Mouse (Mus musculus) NIH3T3 (cell line): Measurements from ENCODE around the gene Immp2l.
A peak's percentile ranks its signal among the peaks of the same experiment; 100 is the strongest.

ENCODE experiments used
- DNase-seq: peaks from one replicate; pipeline ENCODE4 v3.0.0-alpha.2; 2012; ENCODE audit warnings: low read depth

Gene Immp2l

DNA sequence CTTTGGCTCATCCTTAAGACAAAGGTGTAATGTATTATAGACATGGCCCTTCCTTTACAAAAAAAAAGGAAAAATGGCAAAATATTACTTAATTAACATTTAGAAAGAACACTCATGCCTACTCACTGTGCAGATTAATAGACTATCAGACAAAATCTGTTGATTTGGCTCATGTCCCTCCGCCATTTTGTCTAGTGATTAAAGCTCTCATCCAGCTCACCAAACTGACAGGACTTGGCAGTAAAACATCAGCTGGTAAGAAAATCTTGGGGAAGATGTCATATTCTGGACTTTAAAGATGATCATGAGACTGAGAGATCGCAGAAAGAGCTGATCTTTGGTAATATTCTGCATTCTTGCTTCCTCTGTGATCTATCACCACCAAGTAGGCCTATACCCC, 293.5 kb downstream of the Immp2l start:
- no peak for DNase-seq

DNA sequence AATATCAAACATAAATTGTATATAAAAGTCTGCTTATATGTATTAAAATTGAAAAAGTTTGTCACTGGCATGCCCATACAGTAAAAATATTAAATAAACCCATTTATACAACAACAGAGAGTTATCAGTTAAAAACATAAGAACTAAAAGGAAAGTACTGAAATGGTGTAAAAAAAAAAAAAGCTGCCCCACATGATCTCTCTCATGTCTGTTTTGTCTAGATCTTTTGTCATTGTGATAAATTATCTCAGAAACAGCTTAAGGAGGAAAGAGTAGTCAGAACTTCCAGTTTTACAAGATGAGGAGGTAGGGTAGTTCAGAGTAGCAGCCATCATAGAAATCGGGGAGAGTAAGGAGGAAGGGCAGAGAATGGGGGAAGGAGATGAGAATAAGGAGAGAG, 298.1 kb downstream of the Immp2l start:
- no peak for DNase-seq

DNA sequence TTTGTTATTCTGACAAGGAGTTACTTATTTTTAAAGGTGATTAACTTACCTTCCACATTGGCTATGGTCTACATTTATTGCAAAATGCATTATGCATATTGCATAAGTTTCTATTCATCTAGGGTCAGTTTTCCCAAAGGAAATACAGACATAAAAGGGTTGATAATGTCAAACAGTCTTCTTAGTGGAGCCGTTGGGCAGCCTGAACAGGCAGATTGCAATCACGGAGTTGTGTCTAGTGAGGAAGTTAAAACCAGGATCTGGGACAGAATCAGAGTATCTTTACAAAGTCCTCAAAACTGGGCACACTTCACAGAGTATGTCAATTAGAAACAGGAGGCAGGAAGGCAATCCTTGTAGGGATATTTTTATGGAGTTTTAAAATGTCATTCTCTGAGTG, 300.5 kb downstream of the Immp2l start:
- no peak for DNase-seq

DNA sequence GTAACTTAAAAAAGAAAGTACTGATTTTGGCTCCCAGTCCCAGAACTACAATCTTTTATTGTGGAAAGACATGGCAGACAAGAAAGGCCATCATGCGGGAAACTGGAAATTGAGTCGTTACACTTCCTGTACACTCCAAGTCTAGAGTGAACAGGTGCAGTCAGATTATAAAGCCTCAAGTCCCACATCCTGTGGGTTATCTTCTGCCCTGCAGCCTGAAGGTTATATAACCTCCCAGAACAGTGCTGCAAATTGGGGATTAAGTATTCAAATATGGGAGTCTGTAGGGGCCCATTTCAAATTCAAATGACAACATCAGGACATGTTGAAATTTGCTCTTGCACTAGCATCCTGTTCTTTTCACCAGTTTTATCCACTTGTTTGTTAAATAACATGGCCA, 301.9 kb downstream of the Immp2l start:
- DNase-seq, result no peak

DNA sequence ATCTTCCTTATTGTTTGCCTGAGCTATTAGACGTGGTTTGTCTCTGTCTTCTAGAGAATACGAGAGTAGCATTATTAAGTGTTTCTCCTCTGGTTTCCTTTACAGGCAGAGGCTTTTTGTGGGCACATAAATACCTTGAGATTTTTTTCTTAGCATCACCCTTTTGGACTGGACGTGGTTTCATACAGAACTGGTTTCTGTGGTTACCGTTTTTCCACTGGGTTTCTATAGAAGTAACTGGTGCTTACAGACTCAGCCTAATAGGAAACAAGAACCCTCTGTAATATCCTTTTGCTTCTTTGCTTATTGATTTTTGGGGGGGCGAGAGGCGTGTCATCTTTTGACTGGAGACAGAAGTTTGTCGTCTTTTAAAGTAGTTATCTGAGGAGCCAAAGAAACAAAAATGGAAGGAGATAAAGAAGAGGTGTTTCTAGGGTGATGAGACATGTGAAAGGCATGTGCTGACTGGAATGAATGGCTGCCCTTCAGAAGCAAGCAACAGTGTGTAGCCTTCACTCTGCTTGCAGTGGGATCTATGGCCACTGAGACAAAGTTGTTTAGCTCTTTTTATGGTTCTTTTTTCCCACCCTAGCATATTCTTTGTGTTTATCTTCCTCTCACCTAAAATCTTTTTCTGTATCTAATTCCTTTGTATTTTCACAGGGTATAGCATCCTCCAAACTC, 307.2 kb downstream of the Immp2l start:
- no peak for DNase-seq

DNA sequence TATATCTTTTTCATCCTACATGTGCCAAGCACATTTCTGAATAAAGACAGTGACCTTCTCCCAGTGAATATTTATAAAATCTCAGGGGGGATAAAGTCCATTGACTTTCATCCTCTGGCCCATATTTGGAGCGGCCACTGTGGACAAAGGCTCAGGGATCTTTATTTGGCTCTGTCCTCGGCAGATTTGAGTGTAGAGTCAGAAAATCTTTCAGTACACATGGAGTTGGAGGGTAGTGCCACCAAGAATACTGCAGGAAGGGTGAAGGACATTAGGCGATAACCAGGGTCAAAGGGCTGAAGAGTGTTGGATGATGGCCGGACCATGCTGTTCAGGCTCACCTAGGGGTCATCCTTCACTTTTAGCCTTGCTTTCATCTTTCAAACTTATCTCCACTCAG, 321.7 kb downstream of the Immp2l start:
- no peak for DNase-seq

DNA sequence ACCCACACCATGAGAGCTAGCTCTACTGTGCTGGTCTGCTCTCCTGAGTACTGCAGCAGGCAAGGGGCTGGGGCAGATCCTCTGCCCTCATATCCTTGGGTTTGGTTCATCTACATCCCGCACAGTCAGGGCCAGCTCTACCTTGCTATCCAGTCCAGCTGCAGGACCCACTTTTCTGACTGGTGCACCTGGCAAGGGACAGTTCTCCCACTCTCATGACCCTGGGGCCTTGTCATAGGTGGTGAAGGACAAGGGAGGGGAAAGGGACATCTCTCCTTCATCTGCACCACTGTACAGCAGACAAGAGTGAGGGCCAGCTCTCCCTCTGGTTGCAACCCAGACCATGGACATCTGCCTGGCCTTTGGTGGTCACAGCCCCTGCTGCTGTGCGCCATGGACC, 323.6 kb downstream of the Immp2l start:
- DNase-seq, result no peak

DNA sequence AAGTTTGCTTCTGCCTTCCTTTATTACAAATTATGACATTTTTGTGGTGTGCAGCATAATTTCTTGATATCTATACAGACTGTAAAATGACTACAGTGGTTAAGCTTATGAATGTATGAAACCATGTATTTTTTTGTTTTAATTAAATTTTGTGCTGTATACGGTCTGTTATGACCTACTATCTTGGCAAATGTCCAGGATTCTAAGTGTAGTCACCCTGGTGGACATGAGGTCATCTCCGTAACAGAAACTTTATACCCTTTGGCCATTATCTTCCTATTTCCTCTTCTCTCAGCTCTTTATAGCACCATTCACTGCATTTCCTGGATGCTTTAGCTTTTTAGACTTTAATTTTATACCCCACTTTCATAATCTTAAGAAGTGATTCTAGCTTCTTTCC, 325.5 kb downstream of the Immp2l start:
- DNase-seq, result no peak

DNA sequence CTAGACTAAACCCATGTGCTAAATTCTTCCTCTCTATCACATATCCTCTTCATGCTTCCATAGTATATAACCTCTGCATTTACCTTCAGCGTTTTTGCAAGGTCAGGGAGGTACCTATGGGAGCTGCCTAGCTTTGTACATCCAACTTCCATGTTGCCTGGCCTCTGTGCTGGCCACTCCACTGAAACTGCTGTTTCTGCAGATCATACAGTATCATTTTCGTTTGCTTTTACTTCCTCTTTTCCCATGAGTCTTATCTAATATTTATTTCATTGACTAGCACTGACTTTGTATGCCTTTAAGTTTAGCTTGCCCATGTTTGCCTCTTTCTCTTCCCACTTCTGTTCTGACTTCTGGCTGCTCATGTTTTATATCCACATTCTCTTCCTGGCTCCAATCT, 325.9 kb downstream of the Immp2l start:
- no peak for DNase-seq

DNA sequence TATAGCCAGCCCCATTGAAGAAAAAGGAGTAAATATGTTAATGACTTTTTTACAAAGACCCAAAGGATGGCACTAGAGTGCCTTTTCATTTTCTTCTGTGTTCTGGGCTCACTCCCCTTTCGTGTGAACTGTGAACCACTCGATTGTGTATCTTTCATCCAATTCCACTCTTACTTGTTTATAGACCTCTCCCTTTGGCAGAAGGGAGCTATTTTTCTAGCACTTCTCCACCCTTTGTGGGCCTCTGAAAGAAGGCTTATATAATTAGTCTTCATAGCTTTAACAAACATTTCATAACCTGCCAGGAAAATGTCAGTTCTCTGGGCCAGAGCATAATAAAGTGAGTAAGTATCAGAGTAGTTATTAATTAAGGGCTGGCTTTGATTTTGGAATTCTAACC, 327.4 kb downstream of the Immp2l start:
- no peak for DNase-seq

DNA sequence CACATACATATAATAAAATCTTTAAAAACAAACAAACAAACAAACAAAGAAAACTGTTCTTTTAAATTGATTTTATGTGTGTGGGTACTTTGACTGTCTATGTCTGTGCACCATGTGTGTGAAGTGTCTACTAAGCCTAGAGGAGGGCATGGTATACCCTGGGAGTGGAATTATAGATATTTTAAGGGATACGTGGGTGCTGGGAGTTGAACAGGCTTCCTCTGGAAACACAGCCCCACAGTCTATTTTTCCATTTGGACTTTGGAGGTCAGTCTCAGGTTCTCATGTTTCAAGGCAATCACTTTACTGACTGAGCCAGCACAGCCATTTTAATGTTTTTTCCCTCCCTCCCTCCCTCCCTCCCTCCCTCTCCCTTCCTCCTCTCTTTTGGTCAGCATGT, 331.0 kb downstream of the Immp2l start:
- DNase-seq, result no peak

DNA sequence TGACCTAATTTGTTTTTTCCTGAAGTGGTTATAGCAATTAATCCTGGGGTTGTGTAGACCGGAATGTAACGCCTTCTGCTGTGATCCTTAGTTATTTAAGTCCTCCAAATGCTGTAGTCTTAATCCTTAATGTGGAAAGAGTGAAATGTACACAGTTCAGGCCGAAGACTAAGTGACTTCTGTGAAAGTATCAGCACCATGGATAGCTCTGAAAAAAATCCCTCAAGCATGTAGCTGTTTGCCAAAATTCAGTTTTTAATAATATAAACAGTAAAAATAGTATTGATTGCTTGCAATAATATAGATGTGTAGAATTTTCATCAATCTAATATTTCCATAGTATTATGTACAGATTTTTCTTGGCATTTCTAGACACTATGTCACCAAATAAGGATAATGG, 332.1 kb downstream of the Immp2l start:
- peak; percentile 24 for DNase-seq

DNA sequence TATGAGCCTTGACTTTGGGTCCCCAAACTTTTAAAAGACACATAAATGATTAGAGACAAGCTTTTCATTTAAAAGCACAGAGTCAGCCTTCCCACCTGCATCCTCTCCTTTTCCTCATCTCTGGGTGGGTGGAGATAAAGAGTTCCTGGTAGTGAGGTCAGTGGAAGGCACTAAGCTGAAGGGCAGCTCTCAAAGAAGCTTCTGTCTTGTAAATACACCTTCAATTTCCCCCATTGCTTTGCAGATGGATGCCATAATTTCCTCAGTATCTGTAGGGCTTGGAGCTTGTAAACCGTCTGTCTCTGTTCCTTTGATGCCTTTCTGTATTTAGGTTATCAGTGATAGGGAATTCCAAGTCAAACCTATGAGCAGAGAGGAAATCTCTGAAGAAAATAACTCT, 362.8 kb downstream of the Immp2l start:
- no peak for DNase-seq

DNA sequence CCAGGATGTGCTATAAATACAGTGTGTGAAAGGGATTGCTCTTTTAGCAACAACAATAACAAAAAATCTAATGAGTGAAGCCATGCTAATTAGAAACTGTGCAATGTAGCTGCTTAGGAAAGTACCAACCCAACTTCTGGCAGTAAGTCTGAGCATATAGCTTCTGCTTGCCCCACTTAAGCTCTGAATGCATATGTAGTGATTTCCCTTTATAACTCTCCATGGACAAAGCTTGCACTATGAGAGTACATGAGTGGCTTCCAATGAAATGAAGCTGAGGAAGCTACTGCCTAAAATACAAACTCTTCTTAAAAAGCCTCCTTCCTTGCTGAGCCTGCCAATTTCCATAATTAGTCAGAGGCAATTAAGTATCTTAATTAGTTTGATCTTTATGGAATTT, 370.3 kb downstream of the Immp2l start:
- no peak for DNase-seq

DNA sequence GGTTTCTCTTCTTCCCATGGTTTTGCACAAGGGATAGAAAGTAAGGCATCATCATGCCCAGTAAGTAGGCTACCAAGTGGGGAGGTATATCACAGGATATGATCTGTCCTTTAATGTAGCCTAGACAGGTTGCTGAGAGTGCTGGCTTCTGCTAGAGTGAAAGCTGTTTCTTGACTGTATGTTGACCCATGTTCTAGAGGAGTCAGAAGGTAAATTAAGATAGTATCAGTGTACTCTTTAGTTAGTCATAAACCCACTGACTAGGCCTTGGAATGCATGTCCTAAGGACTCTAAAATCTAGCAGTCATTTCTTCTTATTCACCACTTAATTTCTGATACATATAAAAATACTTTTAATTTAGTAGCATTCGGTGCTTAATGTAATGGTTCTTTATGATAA, 377.2 kb downstream of the Immp2l start:
- no peak for DNase-seq

DNA sequence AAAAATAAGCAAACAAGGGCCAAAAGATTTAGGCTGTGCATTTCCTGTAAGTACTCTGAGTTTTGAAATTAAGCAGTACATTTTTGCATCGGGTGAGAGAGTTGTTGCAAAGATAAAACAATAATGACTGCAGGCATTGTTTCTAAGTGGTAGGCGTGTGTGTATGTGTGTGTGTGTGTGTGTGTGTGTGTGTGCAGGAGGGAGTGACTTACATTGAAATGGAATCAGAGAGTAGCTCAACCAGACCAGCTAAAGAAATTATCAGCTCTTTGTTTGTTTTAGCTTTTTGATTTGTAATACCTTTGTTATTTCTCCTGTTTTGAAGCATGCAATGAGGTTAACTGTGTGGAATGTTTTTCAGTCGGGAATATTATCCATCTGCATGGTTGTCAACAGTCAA, 378.0 kb downstream of the Immp2l start:
- no peak for DNase-seq

DNA sequence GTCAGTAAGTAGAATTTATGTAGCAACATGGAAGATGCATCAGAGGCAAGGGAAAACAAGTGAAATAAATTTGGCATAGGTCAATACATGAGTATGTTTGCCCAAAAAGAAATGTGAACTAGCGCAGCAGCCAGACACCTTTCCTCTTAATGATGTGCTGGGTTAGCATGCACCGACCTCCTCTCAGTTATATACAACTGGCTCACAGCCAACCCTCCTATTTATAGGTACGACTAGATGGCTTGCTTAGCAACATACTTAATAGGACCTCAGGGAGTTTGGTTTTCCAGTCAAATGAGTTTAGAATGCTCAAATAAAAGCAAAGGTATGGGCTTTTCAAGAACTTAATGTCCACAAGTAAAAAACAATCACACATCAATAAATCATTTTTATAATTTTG, 385.5 kb downstream of the Immp2l start:
- DNase-seq, result no peak

DNA sequence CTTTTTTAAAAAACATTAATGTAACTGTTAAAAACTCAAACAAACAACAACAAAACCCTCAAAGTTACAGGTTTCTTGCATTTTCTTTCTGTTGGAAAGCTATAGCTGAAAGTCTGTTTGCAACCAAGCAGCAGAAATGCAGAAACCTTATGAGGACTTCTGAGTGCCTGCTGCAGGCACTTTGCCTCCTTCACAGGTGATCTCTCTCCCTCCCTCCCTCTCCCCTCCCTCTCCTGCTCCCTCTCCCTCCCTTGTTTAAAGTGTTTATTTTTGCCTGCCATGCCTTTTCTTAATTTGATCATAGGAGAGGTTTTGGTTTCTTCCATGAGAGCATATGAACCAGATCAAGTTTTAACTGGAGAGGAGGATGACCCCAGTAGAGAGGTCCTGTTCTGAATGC, 392.7 kb downstream of the Immp2l start:
- no peak for DNase-seq

DNA sequence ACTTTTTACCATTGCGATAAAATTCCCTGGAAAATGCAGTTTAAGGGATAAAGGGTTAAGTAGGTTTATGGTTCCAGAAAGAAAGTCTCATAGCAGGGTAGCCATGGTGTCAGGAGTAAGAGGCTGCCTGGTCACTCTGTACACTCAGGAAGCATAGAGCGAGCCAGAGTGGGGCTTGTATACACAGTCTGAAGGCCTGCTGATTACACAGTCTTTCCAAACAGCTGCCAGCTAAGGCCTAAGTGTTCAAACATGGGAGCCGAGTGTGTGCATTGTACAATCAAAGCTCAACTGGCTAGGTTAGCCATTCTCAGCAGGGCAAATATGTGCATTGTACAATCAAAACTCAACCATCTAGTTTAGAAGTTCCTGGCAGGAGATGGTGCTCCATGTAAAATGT, 393.2 kb downstream of the Immp2l start:
- DNase-seq, result no peak

DNA sequence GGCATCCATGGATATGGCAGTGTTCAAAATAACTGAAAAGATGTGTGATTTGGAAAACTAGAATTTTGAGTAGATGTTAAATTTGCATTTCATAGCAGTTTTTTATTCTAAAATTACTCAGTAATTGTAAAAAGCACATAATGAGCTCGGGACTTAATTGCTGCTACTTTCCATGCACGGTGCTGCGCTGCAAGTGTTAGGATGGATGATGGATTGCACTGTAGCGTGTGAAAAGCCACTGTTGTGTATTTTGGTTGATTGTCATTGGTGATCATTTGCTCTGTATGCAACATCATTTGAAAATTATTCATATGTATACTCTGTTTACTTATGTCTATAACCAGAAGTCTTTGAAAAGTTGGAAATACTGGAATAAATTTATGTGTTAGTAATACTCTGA, 394.1 kb downstream of the Immp2l start:
- no peak for DNase-seq

DNA sequence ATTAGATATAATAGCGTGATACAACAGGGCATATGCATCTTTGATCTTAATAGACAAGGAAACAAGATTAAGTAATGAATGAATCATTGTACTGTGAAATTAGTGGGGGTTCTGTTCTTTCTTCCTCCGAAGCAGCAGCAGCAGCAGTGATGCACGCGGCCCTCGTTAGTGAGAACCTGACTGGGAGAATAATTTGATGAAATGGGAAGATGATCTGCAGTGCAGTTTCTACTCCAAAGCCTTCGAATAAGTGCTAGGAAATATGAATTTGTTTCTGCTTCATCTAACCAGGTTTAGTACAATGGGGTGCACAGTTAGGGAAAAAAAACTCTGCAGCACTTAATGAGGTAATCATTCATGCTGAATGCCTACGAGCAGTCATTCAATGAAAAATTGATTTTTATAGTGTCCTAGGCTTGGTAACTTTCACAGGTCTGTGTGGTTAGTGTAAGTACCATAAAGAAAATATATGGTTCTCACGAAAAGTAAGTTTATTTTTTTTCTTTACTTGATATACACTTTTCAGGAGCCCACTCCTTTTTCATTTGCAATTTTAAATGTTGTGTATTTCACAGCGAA, 401.3 kb downstream of the Immp2l start:
- DNase-seq, result no peak

DNA sequence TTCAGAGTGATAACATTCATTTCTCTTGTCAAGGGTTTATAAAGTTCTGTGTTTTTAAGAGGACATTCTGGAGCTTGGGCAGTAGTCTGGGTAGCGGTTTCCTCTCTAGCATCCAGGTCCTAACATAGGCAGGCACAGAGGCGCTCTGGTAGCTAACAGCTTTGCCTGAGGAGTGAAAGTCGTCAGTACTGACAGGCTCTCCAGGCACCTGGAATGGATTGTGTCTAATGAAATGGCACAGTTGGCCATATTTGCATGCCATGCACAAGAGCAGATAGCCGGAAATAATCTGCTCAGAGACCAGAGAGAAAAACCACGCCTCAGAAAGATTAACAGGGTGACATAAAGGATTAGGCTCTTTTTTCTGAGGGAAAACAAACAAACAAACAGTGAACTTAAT, 403.6 kb downstream of the Immp2l start:
- no peak for DNase-seq

DNA sequence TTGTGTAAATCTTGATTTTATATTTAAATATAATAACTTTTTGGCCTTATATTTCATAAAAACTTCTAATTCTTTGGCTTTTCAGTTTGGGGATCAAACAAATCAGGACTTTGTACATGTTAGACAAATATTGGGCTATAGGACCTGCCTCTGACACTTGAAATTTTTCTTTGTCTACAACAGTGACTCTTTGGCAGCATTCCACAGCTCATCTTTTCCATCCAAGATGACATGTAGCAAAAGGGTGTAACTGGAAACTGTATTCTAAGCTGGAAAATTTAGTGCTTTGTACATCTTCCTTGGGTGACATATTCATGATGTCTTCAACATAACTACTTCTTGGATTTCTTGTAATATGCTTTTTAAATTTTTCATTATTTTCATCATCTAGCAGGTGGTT, 404.9 kb downstream of the Immp2l start:
- no peak for DNase-seq

DNA sequence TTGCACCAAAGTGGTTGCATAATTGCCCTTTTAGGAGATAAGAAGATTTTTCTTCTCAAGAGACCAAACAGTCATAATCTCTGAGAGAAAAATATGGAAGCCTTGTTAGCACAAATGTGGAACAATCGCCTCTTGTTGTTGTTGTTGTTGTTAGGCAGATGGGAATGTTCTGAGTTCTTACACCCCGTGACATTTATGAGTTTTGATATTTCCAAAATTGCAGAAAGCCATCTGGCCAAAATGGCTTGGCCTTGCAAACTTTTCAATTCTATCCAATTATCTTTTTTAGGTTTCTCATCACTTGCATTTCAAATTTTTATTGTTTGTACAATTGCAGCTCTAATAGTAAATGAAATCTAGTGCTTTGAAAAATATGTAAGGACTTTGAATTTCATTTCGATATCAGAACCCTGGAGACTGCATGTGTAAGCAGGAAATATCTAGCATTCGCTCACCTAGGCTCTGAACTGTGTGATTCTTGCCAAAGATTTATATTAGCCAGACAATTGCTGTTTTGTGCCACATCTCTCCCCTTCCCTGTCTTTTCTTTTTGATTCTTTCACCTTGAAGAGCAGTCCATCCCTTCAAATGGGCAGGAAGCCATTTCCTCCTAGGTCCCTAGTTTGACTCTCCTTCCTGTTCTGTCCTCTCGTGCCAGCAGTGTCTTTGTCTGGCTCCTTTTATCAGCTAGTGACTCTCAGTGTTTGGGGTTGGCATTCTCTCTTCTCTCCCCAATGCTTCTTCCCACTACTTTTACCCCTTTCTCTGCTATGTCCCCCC, 412.5 kb downstream of the Immp2l start:
- no peak for DNase-seq
